Mouse (Mus musculus) heart, embryonic 11.5 days (tissue): Measurements from ENCODE around the gene Nxnl1. TPM values are rescaled to one million over a fixed set of nuclear protein-coding genes. Genes with fewer than 3 reads are reported as not detected.

Experiments used
- ATAC-seq: fragments of 200-750 bp; cut with Nextera tagmentation; replicated peaks from 2 replicates; pipeline ENCODE4 v1.8.0; 2017; ENCODE audit warnings: moderate library complexity; ENCODE audit not compliant: insufficient number of reproducible peaks, low FRiP score, low TSS enrichment
- H3K27ac ChIP-seq: fragments of 300-500 bp; sonication (generic); 2 replicates; pipeline ENCODE4 v1.5.1; 2014; ENCODE audit warnings: mild to moderate bottlenecking, low read depth, low read length
- H3K27me3 ChIP-seq: fragments of 300-500 bp; sonication (generic); 2 replicates; pipeline ENCODE4 v1.6.1; 2014; ENCODE audit warnings: mild to moderate bottlenecking, low read length, mixed read lengths; ENCODE audit not compliant: control insufficient read depth, insufficient read depth
- H3K36me3 ChIP-seq: fragments of 300-500 bp; sonication (generic); 2 replicates; pipeline ENCODE4 v1.6.1; 2014; ENCODE audit warnings: mild to moderate bottlenecking, low read length, moderate library complexity, mixed read lengths; ENCODE audit not compliant: control insufficient read depth, insufficient read depth
- H3K4me1 ChIP-seq: fragments of 300-500 bp; sonication (generic); 2 replicates; pipeline ENCODE4 v1.6.1; 2014; ENCODE audit warnings: low read length; ENCODE audit not compliant: control insufficient read depth, insufficient read depth
- H3K4me2 ChIP-seq: fragments of 300-500 bp; sonication (generic); 2 replicates; pipeline ENCODE4 v1.6.1; 2014; ENCODE audit warnings: mild to moderate bottlenecking, moderate library complexity
- H3K4me3 ChIP-seq: fragments of 300-500 bp; sonication (generic); 2 replicates; pipeline ENCODE4 v1.5.1; 2014; ENCODE audit warnings: low read depth, low read length
- H3K9ac ChIP-seq: fragments of 300-500 bp; sonication (generic); 2 replicates; pipeline ENCODE4 v1.6.1; 2014; ENCODE audit warnings: mild to moderate bottlenecking, low read depth, low read length, moderate library complexity
- H3K9me3 ChIP-seq: fragments of 300-500 bp; sonication (generic); replicated peaks from 2 replicates; pipeline ENCODE4 v1.6.1; 2016; ENCODE audit warnings: low read length; ENCODE audit not compliant: control insufficient read depth
- WGBS: fragments of 180-500 bp; shearing (Covaris S2); extraction: QIAGEN DNeasy Blood & Tissue Kit; methylation state at CpG from one replicate; pipeline ENCODE4 v1.1.7; 2014; ENCODE audit not compliant: insufficient replicate concordance; 5-methylcytosine and 5-hydroxymethylcytosine counted together
- polyA plus RNA-seq: library from polyadenylated mRNA; unstranded; fragments of >200 nt; fragmentation: Nextera tagmentation; extraction: Ambion mirVana; gene quantifications from 2 replicates; pipeline ENCODE4 v1.2.1, GENCODE M21; 2014

Nxnl1 gene
- polyA plus RNA-seq, 1 experiment from 2014 or later: not detected

DNA sequence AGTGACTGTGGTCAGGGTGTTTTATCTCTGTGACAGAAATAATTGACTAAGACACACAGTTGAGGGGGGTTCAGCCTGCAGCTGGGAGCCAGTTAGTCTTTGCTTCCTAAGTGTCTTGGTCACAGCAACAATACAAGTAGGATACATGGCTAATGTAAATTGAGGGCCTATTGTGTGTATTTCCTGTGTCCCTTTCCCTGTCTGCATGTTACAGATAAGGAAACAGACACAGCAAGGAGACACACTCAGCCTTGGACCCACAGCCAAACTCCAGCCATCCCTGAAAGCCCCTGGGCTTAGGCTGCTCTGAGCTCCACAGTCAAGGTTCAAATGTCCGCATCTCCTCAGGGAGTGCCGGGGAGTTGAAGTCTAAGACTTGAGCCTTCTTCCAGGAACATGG lies 11.8 kb downstream of the Nxnl1 start:
- Histone ChIP-seq H3K4me3 (no peak overlapping the region), H3K27ac (no peak overlapping the region), H3K4me2 (no peak overlapping the region; the same call in 1 of the 2 replicates), H3K9ac (no peak overlapping the region), H3K9me3 (no peaks in the 10 kb centered on the region), H3K4me1 (peaks cover 13% of the 10 kb centered on the region), H3K27me3 (peaks cover 37% of the 10 kb centered on the region), H3K36me3 (no peaks in the 10 kb centered on the region)
- whole genome bisulfite sequencing: 82% methylated on average over 2 of the region's 2 CpGs
- no peak for ATAC-seq

DNA sequence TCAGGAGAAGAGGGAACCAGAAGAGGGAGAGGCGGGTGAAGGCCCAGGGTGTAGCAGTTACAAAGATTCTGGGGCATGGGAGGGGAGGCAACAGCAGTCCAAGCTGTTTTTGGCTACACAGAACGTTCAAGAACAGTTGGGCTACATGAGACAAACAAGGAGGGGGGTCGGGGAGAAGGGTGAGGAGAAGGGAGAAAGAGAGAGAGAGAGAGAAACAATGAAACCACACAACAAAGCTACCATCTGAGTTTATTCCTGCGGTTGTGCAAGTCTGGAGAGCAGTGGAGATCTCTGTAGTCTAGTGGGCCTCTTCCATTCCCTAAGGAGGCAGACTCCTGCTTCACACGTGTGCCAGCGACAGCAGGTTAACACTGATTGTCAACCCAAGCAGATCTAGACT lies 12.4 kb downstream of the Nxnl1 start:
- Histone ChIP-seq H3K4me3 (no peak overlapping the region), H3K27ac (no peak overlapping the region), H3K4me1 (peaks cover 12% of the 10 kb centered on the region), H3K27me3 (peaks cover 31% of the 10 kb centered on the region), H3K4me2 (no peak overlapping the region), H3K9me3 (no peaks in the 10 kb centered on the region), H3K36me3 (no peaks in the 10 kb centered on the region), H3K9ac (no peak overlapping the region)
- ATAC-seq: no peak
- WGBS: 84% methylated on average over 6 of the region's 6 CpGs

DNA sequence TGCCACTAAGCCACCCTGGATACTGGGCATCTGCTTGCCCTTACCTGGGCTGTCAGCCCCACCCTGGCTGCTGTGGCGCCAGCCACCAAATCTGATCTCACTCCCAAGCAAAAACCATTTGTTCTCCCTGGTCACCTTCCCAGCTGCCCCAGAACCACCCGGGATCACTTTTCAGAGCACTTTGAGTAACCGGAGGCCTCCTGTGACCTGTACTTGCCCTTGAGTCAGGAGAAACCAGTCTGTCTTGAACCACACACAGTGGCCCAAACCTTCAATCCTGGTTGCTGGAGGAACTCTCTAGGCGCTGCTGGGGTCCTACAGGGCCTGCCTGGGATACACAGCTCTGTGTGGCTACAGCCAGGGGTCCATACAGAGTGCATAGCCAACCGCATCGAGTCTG lies 13.6 kb downstream of the Nxnl1 start:
- no peak overlapping the region for H3K9ac ChIP-seq
- no peak overlapping the region for H3K4me3 ChIP-seq
- peaks cover 18% of the 10 kb centered on the region for H3K27me3 ChIP-seq
- 51% methylated on average over 6 of the region's 6 CpGs for WGBS
- H3K27ac ChIP-seq: no peak overlapping the region
- H3K36me3 ChIP-seq: peaks cover 3% of the 10 kb centered on the region
- H3K9me3 ChIP-seq: no peaks in the 10 kb centered on the region
- H3K4me2 ChIP-seq: no peak overlapping the region
- H3K4me1 ChIP-seq: 0 out of 2 replicates have a peak, but pooled peaks cover 5% of the 10 kb centered on the region
- no peak for ATAC-seq

DNA sequence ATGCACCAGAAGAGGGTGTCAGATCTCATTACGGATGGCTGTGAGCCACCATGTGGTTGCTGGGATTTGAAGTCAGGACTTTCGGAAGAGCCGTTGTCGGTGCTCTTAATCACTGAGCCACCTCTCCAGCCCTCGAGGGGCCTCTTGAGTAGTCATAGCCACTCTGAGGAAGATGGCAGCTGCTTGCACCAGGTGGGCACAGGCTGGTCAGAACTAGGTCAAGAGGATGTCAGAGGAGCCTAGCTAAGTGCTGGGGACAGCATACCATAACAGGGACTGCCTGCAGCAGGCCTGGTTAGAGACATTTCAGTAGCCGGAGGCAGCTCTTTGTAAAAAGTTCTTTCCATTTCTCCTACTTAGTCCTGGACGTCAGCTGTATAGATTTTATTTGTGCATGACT lies 15.6 kb downstream of the Nxnl1 start:
- Histone ChIP-seq H3K36me3 (peaks cover 8% of the 10 kb centered on the region), H3K9me3 (no peaks in the 10 kb centered on the region), H3K27ac (no peak overlapping the region), H3K4me3 (no peak overlapping the region), H3K4me2 (no peak overlapping the region), H3K4me1 (0 out of 2 replicates have a peak, but pooled peaks cover 5% of the 10 kb centered on the region), H3K9ac (no peak overlapping the region), H3K27me3 (peaks cover 4% of the 10 kb centered on the region; the same call in 1 of the 2 replicates)
- no peak for ATAC-seq
- 72% methylated on average over 7 of the region's 7 CpGs for WGBS

DNA sequence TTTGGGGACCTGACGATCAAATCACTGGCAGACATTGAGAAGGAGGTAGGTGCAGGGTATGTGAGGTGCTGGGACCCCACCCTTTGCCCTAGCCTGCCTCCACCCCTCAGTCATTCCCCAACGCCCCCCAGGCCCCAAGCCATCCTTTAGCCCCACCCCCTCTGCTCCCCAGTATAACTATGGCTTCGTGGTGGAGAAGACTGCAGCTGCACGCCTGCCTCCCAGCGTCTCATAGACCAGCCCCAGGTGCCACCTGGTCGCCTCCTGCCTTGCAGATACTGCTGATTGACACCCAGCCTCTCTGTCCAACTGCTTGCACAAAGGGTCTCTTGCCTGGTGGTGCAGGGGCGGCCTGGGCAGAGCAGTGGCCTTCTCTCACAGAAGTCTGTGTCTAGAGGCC lies 18.8 kb downstream of the Nxnl1 start:
- 84% methylated on average over 7 of the region's 7 CpGs for WGBS
- Histone ChIP-seq H3K9ac (no peak overlapping the region), H3K4me1 (0 out of 2 replicates have a peak, but pooled peaks cover 10% of the 10 kb centered on the region), H3K36me3 (peaks cover 11% of the 10 kb centered on the region), H3K4me3 (no peak overlapping the region), H3K9me3 (no peaks in the 10 kb centered on the region), H3K27me3 (no peaks in the 10 kb centered on the region), H3K27ac (no peak overlapping the region), H3K4me2 (no peak overlapping the region)
- no peak for ATAC-seq

DNA sequence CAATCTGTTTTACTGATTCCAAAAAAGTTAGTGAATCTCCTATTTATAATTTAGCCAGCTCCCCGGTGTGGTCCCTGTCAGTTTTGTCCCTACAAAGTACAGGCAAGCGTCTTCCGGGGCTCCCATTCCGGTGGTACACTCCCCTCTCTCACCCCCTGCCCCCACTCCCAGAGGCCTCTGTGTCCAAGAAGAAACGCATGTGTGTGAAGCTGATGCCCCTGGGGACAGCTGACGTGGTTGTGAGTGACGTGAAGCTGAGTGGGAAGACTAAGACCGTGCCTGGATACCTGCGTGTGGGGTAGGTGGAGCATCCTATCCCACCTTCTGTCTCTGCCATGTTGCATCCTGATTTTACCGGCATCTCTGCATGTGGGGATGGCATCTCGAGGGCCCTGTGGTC lies 21.3 kb downstream of the Nxnl1 start:
- H3K4me3 ChIP-seq: no peak overlapping the region
- no peak overlapping the region for H3K4me2 ChIP-seq
- H3K9me3 ChIP-seq: no peaks in the 10 kb centered on the region
- H3K36me3 ChIP-seq: peaks cover 11% of the 10 kb centered on the region
- no peak for ATAC-seq
- 0 out of 2 replicates have a peak, but pooled peaks cover 6% of the 10 kb centered on the region for H3K4me1 ChIP-seq
- H3K27ac ChIP-seq: no peak overlapping the region
- no peaks in the 10 kb centered on the region for H3K27me3 ChIP-seq
- no peak overlapping the region for H3K9ac ChIP-seq
- 94% methylated on average over 11 of the region's 11 CpGs for WGBS

DNA sequence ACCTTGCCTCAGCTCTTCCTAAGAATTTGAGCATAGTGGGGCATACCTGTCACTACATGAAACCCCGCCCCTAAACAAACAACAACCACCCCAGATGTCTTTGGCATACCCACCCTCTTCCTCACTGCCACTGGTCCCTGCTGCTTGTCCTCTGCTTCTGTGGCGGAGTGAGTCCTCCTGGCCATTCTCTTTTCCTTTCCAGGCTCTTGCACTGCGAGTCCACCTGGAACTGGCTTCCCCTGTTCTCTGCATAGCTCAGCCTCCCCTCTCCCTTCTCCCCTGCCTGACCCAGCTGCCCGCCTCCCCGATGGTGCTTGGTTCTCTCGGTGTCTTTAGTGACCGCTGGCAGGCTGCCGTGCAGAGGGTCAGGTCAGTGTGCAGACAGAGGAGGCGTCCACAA lies 22.6 kb downstream of the Nxnl1 start:
- peaks cover 11% of the 10 kb centered on the region for H3K36me3 ChIP-seq
- no peak for ATAC-seq
- no peaks in the 10 kb centered on the region for H3K9me3 ChIP-seq
- 0 out of 2 replicates have a peak, but pooled peaks cover 6% of the 10 kb centered on the region for H3K4me1 ChIP-seq
- peak overlapping the region; percentile 85 for H3K4me2 ChIP-seq
- peak overlapping the region; percentile 72; the same call in 1 of the 2 replicates for H3K9ac ChIP-seq
- WGBS: 86% methylated on average over 9 of the region's 9 CpGs
- H3K4me3 ChIP-seq: peak overlapping the region; percentile 80
- no peaks in the 10 kb centered on the region for H3K27me3 ChIP-seq
- H3K27ac ChIP-seq: no peak overlapping the region

DNA sequence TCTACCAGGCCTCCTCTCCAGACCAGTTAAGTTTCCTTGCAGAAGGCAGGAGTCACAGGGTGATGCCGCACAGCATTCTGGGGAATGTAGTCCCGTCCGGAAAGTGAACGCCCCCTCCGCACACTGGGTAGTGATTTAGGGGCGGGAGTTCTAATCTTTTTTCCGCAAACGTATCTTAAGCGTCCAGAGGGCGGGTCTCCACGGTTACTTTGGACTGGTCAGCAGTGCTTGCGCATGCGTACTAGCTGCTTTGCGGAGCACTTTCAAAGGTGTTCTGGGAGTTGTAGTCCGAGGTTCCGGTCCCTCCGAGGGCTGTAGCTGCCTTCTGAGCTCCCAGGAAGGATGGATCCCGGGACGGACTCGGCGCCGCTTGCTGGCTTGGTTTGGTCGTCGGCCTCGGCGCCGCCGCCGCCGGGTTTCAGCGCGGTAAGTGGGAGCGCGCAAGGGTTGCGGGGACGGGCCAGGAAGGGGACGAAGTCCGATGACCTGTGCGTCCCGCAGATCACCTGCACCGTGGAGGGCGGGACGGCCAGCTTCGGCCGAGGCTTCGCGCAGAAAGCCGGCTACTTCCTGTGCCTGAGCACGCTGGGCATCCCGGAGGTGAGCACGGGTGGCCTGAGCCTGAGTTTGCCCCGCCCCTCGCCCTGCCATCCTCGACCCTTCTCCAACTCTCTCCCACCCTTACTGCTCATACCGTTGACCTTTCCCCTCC lies 23.6 kb downstream of the Nxnl1 start, which contains the start of gene Mvb12a:
Gene Mvb12a (plus strand): TSS at position 291 of the 712 bp plus-strand sequence.
- 0 out of 2 replicates have a peak, but pooled peaks cover 6% of the 10 kb centered on the region for H3K4me1 ChIP-seq
- peak within 1 kb of the TSS; percentile 72 for H3K9ac ChIP-seq
- peaks cover 8% of the 10 kb centered on the region for H3K36me3 ChIP-seq
- no peaks in the 10 kb centered on the region for H3K9me3 ChIP-seq
- WGBS: under 1% methylated on average over 55 of the region's 55 CpGs
- no peak within 1 kb of the TSS for H3K27ac ChIP-seq
- no peaks in the 10 kb centered on the region for H3K27me3 ChIP-seq
- peak within 1 kb of the TSS; percentile 80 for H3K4me3 ChIP-seq
- peak within 1 kb of the TSS; percentile 85 for H3K4me2 ChIP-seq
- peak; percentile 93 for ATAC-seq
